Mouse (Mus musculus) MEL (cell line): Measurements from ENCODE around the gene Synpr. TPM values are rescaled to one million over a fixed set of nuclear protein-coding genes. Genes with fewer than 3 reads are reported as not detected.

Experiments
- DNase-seq: peaks from one replicate; pipeline ENCODE4 v3.0.0; 2011; ENCODE audit warnings: low read depth, low spot score
- H3K27ac ChIP-seq: 2 replicates; pipeline ENCODE4 v1.5.1; 2012; ENCODE audit warnings: low read depth, mild to moderate bottlenecking, control low read depth, low read length, moderate library complexity; ENCODE audit not compliant: control insufficient read depth
- H3K27me3 ChIP-seq, 2 experiments: fragments of 150-350 bp in 1 of 2; sonication (generic) in 1 of 2; 2 replicates each; pipeline ENCODE4 v1.6.1; 2012; ENCODE audit warnings: low read length in 2 of 2, mild to moderate bottlenecking in 2 of 2, improper control_type of control experiment in 1 of 2, moderate library complexity in 1 of 2; ENCODE audit not compliant: insufficient read depth in 2 of 2, control insufficient read depth in 1 of 2
- H3K36me3 ChIP-seq, 2 experiments: 2 replicates each; pipeline ENCODE4 v1.6.1; 2012 to 2014; ENCODE audit warnings: low read length in 2 of 2, improper control_type of control experiment in 1 of 2, inconsistent platforms in 1 of 2, mild to moderate bottlenecking in 1 of 2; ENCODE audit not compliant: insufficient read depth in 2 of 2, control insufficient read depth in 1 of 2
- H3K4me1 ChIP-seq, 2 experiments: fragments of 150-350 bp in 1 of 2; sonication (generic) in 1 of 2; 2 replicates each; pipeline ENCODE4 v1.6.1; 2012; ENCODE audit warnings: low read length in 2 of 2, improper control_type of control experiment in 1 of 2, mild to moderate bottlenecking in 1 of 2; ENCODE audit not compliant: insufficient read depth in 2 of 2, control insufficient read depth in 1 of 2
- H3K4me3 ChIP-seq, 2 experiments: fragments of 150-350 bp in 1 of 2; sonication (generic) in 1 of 2; 2 replicates each; pipeline ENCODE4 v1.5.1; 2012; ENCODE audit warnings: low read depth in 2 of 2, low read length in 2 of 2, mild to moderate bottlenecking in 2 of 2, moderate library complexity in 2 of 2, control low read depth in 1 of 2, improper control_type of control experiment in 1 of 2; ENCODE audit not compliant: control insufficient read depth in 1 of 2, insufficient read depth in 1 of 2
- H3K79me2 ChIP-seq: 2 replicates; pipeline ENCODE4 v1.6.1; 2012; ENCODE audit warnings: mild to moderate bottlenecking, low read length, moderate library complexity; ENCODE audit not compliant: control insufficient read depth, poor library complexity, insufficient read depth
- H3K9ac ChIP-seq: 2 replicates; pipeline ENCODE4 v1.6.1; 2012; ENCODE audit warnings: low read depth, mild to moderate bottlenecking, control low read depth, low read length, moderate library complexity; ENCODE audit not compliant: control insufficient read depth, poor library complexity, severe bottlenecking
- H3K9me3 ChIP-seq: fragments of 150-350 bp; sonication (generic); replicated peaks from 2 replicates; pipeline ENCODE4 v1.6.1; 2012; ENCODE audit warnings: mild to moderate bottlenecking, low read length, improper control_type of control experiment, moderate library complexity; ENCODE audit not compliant: insufficient read depth
- BHLHE40 ChIP-seq: IDR thresholded peaks from 2 replicates; pipeline ENCODE4 v1.6.1; 2012; ENCODE audit warnings: low read depth, mild to moderate bottlenecking, inconsistent platforms, low read length, improper control_type of control experiment, borderline replicate concordance
- CHD1 ChIP-seq: IDR thresholded peaks from 2 replicates; pipeline ENCODE4 v1.6.1; 2012; ENCODE audit warnings: low read depth, mild to moderate bottlenecking, inconsistent platforms, low read length, improper control_type of control experiment
- CHD2 ChIP-seq: IDR thresholded peaks from 2 replicates; pipeline ENCODE4 v1.6.1; 2011; ENCODE audit warnings: low read length, improper control_type of control experiment
- E2F4 ChIP-seq: IDR thresholded peaks from 2 replicates; pipeline ENCODE4 v1.6.1; 2011; ENCODE audit warnings: low read depth, low read length, improper control_type of control experiment, borderline replicate concordance
- ELF1 ChIP-seq: IDR thresholded peaks from 2 replicates; pipeline ENCODE4 v1.6.1; 2014; ENCODE audit warnings: low read depth, mild to moderate bottlenecking, inconsistent platforms, low read length, improper control_type of control experiment, moderate library complexity
- ETS1 ChIP-seq: IDR thresholded peaks from 2 replicates; pipeline ENCODE4 v1.6.1; 2012; ENCODE audit warnings: low read depth, mild to moderate bottlenecking, inconsistent platforms, low read length, improper control_type of control experiment, moderate library complexity
- GABPA ChIP-seq: IDR thresholded peaks from 2 replicates; pipeline ENCODE4 v1.6.1; 2012; ENCODE audit warnings: low read depth, mild to moderate bottlenecking, inconsistent platforms, low read length, improper control_type of control experiment, moderate library complexity
- JUND ChIP-seq: IDR thresholded peaks from 2 replicates; pipeline ENCODE4 v1.6.1; 2011; ENCODE audit warnings: low read depth, mild to moderate bottlenecking, improper control_type of control experiment, low read length
- KAT2A ChIP-seq: conservative IDR thresholded peaks from 2 replicates; pipeline ENCODE4 v1.6.1; 2012; ENCODE audit warnings: low read depth, low read length, improper control_type of control experiment, inconsistent platforms
- MAX ChIP-seq: IDR thresholded peaks from 2 replicates; pipeline ENCODE4 v1.6.1; 2011; ENCODE audit warnings: low read length, improper control_type of control experiment
- MAZ ChIP-seq: IDR thresholded peaks from 2 replicates; pipeline ENCODE4 v1.6.1; 2012; ENCODE audit warnings: low read depth, mild to moderate bottlenecking, inconsistent platforms, low read length, improper control_type of control experiment
- MEF2A ChIP-seq: IDR thresholded peaks from 2 replicates; pipeline ENCODE4 v1.6.1; 2014; ENCODE audit warnings: low read depth, mild to moderate bottlenecking, inconsistent platforms, low read length, improper control_type of control experiment; ENCODE audit not compliant: poor library complexity, insufficient replicate concordance, severe bottlenecking; ENCODE audit errors: extremely low read depth
- MYB ChIP-seq: IDR thresholded peaks from 2 replicates; pipeline ENCODE4 v1.6.1; 2011; ENCODE audit warnings: mild to moderate bottlenecking, low read depth, low read length, improper control_type of control experiment
- NELFE ChIP-seq: IDR thresholded peaks from 2 replicates; pipeline ENCODE4 v1.6.1; 2011; ENCODE audit warnings: low read depth, low read length, improper control_type of control experiment
- POLR2AphosphoS2 ChIP-seq: IDR thresholded peaks from 2 replicates; pipeline ENCODE4 v1.6.1; 2011; ENCODE audit warnings: low read length, improper control_type of control experiment
- RAD21 ChIP-seq: IDR thresholded peaks from 2 replicates; pipeline ENCODE4 v1.6.1; 2011; ENCODE audit warnings: mild to moderate bottlenecking, low read depth, low read length, improper control_type of control experiment
- RCOR1 ChIP-seq: IDR thresholded peaks from 2 replicates; pipeline ENCODE4 v1.6.1; 2012; ENCODE audit warnings: low read depth, mild to moderate bottlenecking, inconsistent platforms, low read length, improper control_type of control experiment
- SMC3 ChIP-seq: IDR thresholded peaks from 2 replicates; pipeline ENCODE4 v1.6.1; 2011; ENCODE audit warnings: low read depth, low read length, improper control_type of control experiment
- UBTF ChIP-seq: IDR thresholded peaks from 2 replicates; pipeline ENCODE4 v1.6.1; 2012; ENCODE audit warnings: low read depth, mild to moderate bottlenecking, inconsistent platforms, low read length, improper control_type of control experiment, moderate library complexity, borderline replicate concordance; ENCODE audit not compliant: insufficient read depth
- USF2 ChIP-seq, 2 experiments: IDR thresholded peaks; 2 replicates each; pipeline ENCODE4 v1.6.1; 2011 to 2012; ENCODE audit warnings: improper control_type of control experiment in 2 of 2, low read length in 2 of 2, borderline replicate concordance in 1 of 2, inconsistent platforms in 1 of 2, low read depth in 1 of 2, mild to moderate bottlenecking in 1 of 2; ENCODE audit not compliant: insufficient read depth in 1 of 2
- polyA plus RNA-seq, 2 experiments: library from polyadenylated mRNA; stranded (reverse) in 1 of 2; unstranded in 1 of 2; fragments of >175 nt in 1 of 2; fragments of >200 nt in 1 of 2; gene quantifications; 2 replicates each; pipeline versions ENCODE4 v1.2.1 to v1.2.4; 2012; ENCODE audit warnings: low replicate concordance in 2 of 2, low read depth in 1 of 2; ENCODE audit not compliant: insufficient read length in 2 of 2, insufficient read depth in 1 of 2, missing spikeins in 1 of 2
- total RNA-seq: library from RNA; depleted of rRNA; stranded (reverse); fragments of 300-350 nt; gene quantifications from 2 replicates; pipeline ENCODE4 v1.2.3, GENCODE M21; 2012

Gene Synpr
- total and polyA plus RNA-seq, 3 experiments = not detected

DNA sequence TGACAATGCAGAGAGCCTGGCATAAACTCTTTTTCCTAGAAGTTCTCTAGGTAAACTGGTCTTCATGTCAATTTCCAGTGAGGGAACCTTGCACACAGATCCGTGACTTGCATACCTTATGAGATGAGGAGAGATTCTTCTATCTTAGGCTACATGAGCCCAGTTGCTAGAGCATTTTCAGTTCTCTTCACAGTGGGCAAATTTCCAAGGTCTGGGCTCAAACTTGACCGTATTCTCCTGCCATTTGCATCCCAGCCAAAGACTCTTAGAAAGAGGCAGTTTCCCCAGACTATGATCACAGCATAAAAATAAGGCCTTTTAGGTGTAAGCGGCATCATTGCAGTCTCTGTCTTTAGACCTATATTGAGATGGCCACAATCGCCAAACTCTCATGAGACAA lies 270.1 kb downstream of the Synpr start:
- H3K4me1 ChIP-seq = no peaks in the 10 kb centered on the region
- H3K36me3 ChIP-seq = no peaks in the 10 kb centered on the region
- no peak for TF ChIP-seq NELFE
- no peak for TF ChIP-seq MEF2A
- no peak for TF ChIP-seq BHLHE40
- no peak for TF ChIP-seq MAZ
- H3K9ac ChIP-seq = no peak overlapping the region
- no peak overlapping the region for H3K4me3 ChIP-seq
- no peaks in the 10 kb centered on the region for H3K9me3 ChIP-seq
- H3K27ac ChIP-seq = no peak overlapping the region
- H3K79me2 ChIP-seq = no peaks in the 10 kb centered on the region
- no peak for DNase-seq
- H3K27me3 ChIP-seq = no peaks in the 10 kb centered on the region

- H3K79me2 ChIP-seq = no peaks in the 10 kb centered on the region
- H3K9me3 ChIP-seq = no peaks in the 10 kb centered on the region
- no peak for DNase-seq
- H3K9ac ChIP-seq = no peak overlapping the region
- no peaks in the 10 kb centered on the region for H3K36me3 ChIP-seq
- H3K4me3 ChIP-seq = no peak overlapping the region
- TF ChIP-seq USF2 (IDR thresholded peaks at IDR 0.05; ENCODE audit: borderline replicate concordance in 1 of 2, insufficient read depth in 1 of 2, low read depth in 1 of 2, low read length in 2 of 2) = no peak
- no peak for TF ChIP-seq GABPA
- no peak for TF ChIP-seq JUND
- no peak for TF ChIP-seq MEF2A
- TF ChIP-seq POLR2AphosphoS2 = no peak
- no peak for TF ChIP-seq SMC3
- TF ChIP-seq E2F4 = no peak
- no peak for TF ChIP-seq UBTF
- no peak for TF ChIP-seq MYB
- TF ChIP-seq ETS1 = no peak
- no peak for TF ChIP-seq NELFE
- TF ChIP-seq MAX = no peak
- TF ChIP-seq KAT2A = no peak
- TF ChIP-seq CHD1 = no peak
- TF ChIP-seq CHD2 = no peak
- TF ChIP-seq MAZ = no peak
- no peak for TF ChIP-seq RAD21
- no peak for TF ChIP-seq ELF1
- no peak for TF ChIP-seq RCOR1
- H3K4me1 ChIP-seq = no peaks in the 10 kb centered on the region
- no peaks in the 10 kb centered on the region for H3K27me3 ChIP-seq
- no peak overlapping the region for H3K27ac ChIP-seq
Observed at GRCm38 (mm10) chr14:13558117-13558516, 273.5 kb downstream of the Synpr start.
